Mouse (Mus musculus) lung, postnatal 0 days (tissue): ENCODE results near the gene Vpreb3.

Experiments used
- CTCF ChIP-seq: IDR thresholded peaks from 2 replicates; pipeline ENCODE4 v1.5.1; 2016; ENCODE audit warnings: antibody characterized with exemption, mild to moderate bottlenecking
- EP300 ChIP-seq: IDR thresholded peaks from 2 replicates; pipeline ENCODE4 v1.6.1; 2016; ENCODE audit warnings: antibody characterized with exemption, mild to moderate bottlenecking, control low read depth

GRCm38 (mm10) chr10:75979432-75979831, 36.6 kb downstream of the Vpreb3 start:
- TF ChIP-seq CTCF (no peak), EP300 (no peak)
